Mouse (Mus musculus) MEL (cell line): ENCODE data around the gene Csnk1e. TPM values are rescaled to one million over a fixed set of nuclear protein-coding genes. Genes with fewer than 3 reads are reported as not detected.
A peak's percentile ranks its signal among the peaks of the same experiment; 100 is the strongest.

Source experiments
- DNase-seq: peaks from one replicate; pipeline ENCODE4 v3.0.0; 2011; ENCODE audit warnings: low read depth, low spot score
- H3K27ac ChIP-seq: 2 replicates; pipeline ENCODE4 v1.5.1; 2012; ENCODE audit warnings: low read depth, mild to moderate bottlenecking, control low read depth, low read length, moderate library complexity; ENCODE audit not compliant: control insufficient read depth
- H3K27me3 ChIP-seq, 2 experiments: fragments of 150-350 bp in 1 of 2; sonication (generic) in 1 of 2; 2 replicates each; pipeline ENCODE4 v1.6.1; 2012; ENCODE audit warnings: low read length in 2 of 2, mild to moderate bottlenecking in 2 of 2, improper control_type of control experiment in 1 of 2, moderate library complexity in 1 of 2; ENCODE audit not compliant: insufficient read depth in 2 of 2, control insufficient read depth in 1 of 2
- H3K36me3 ChIP-seq, 2 experiments: 2 replicates each; pipeline ENCODE4 v1.6.1; 2012 to 2014; ENCODE audit warnings: low read length in 2 of 2, improper control_type of control experiment in 1 of 2, inconsistent platforms in 1 of 2, mild to moderate bottlenecking in 1 of 2; ENCODE audit not compliant: insufficient read depth in 2 of 2, control insufficient read depth in 1 of 2
- H3K4me1 ChIP-seq, 2 experiments: fragments of 150-350 bp in 1 of 2; sonication (generic) in 1 of 2; 2 replicates each; pipeline ENCODE4 v1.6.1; 2012; ENCODE audit warnings: low read length in 2 of 2, improper control_type of control experiment in 1 of 2, mild to moderate bottlenecking in 1 of 2; ENCODE audit not compliant: insufficient read depth in 2 of 2, control insufficient read depth in 1 of 2
- H3K4me3 ChIP-seq, 2 experiments: fragments of 150-350 bp in 1 of 2; sonication (generic) in 1 of 2; 2 replicates each; pipeline ENCODE4 v1.5.1; 2012; ENCODE audit warnings: low read depth in 2 of 2, low read length in 2 of 2, mild to moderate bottlenecking in 2 of 2, moderate library complexity in 2 of 2, control low read depth in 1 of 2, improper control_type of control experiment in 1 of 2; ENCODE audit not compliant: control insufficient read depth in 1 of 2, insufficient read depth in 1 of 2
- H3K79me2 ChIP-seq: 2 replicates; pipeline ENCODE4 v1.6.1; 2012; ENCODE audit warnings: mild to moderate bottlenecking, low read length, moderate library complexity; ENCODE audit not compliant: control insufficient read depth, poor library complexity, insufficient read depth
- H3K9ac ChIP-seq: 2 replicates; pipeline ENCODE4 v1.6.1; 2012; ENCODE audit warnings: low read depth, mild to moderate bottlenecking, control low read depth, low read length, moderate library complexity; ENCODE audit not compliant: control insufficient read depth, poor library complexity, severe bottlenecking
- H3K9me3 ChIP-seq: fragments of 150-350 bp; sonication (generic); replicated peaks from 2 replicates; pipeline ENCODE4 v1.6.1; 2012; ENCODE audit warnings: mild to moderate bottlenecking, low read length, improper control_type of control experiment, moderate library complexity; ENCODE audit not compliant: insufficient read depth
- BHLHE40 ChIP-seq: IDR thresholded peaks from 2 replicates; pipeline ENCODE4 v1.6.1; 2012; ENCODE audit warnings: low read depth, mild to moderate bottlenecking, inconsistent platforms, low read length, improper control_type of control experiment, borderline replicate concordance
- CHD1 ChIP-seq: IDR thresholded peaks from 2 replicates; pipeline ENCODE4 v1.6.1; 2012; ENCODE audit warnings: low read depth, mild to moderate bottlenecking, inconsistent platforms, low read length, improper control_type of control experiment
- CHD2 ChIP-seq: IDR thresholded peaks from 2 replicates; pipeline ENCODE4 v1.6.1; 2011; ENCODE audit warnings: low read length, improper control_type of control experiment
- EP300 ChIP-seq, 2 experiments: IDR thresholded peaks; 2 replicates each; pipeline ENCODE4 v1.6.1; 2011; ENCODE audit warnings: improper control_type of control experiment in 2 of 2, low read length in 2 of 2, low read depth in 1 of 2, mild to moderate bottlenecking in 1 of 2
- ETS1 ChIP-seq: IDR thresholded peaks from 2 replicates; pipeline ENCODE4 v1.6.1; 2012; ENCODE audit warnings: low read depth, mild to moderate bottlenecking, inconsistent platforms, low read length, improper control_type of control experiment, moderate library complexity
- GABPA ChIP-seq: IDR thresholded peaks from 2 replicates; pipeline ENCODE4 v1.6.1; 2012; ENCODE audit warnings: low read depth, mild to moderate bottlenecking, inconsistent platforms, low read length, improper control_type of control experiment, moderate library complexity
- GATA1 ChIP-seq: IDR thresholded peaks from 2 replicates; pipeline ENCODE4 v1.6.1; 2011; ENCODE audit warnings: low read depth, low read length, improper control_type of control experiment
- HCFC1 ChIP-seq: IDR thresholded peaks from 2 replicates; pipeline ENCODE4 v1.6.1; 2012; ENCODE audit warnings: low read depth, mild to moderate bottlenecking, inconsistent platforms, low read length, improper control_type of control experiment, moderate library complexity
- JUND ChIP-seq: IDR thresholded peaks from 2 replicates; pipeline ENCODE4 v1.6.1; 2011; ENCODE audit warnings: low read depth, mild to moderate bottlenecking, improper control_type of control experiment, low read length
- KAT2A ChIP-seq: conservative IDR thresholded peaks from 2 replicates; pipeline ENCODE4 v1.6.1; 2012; ENCODE audit warnings: low read depth, low read length, improper control_type of control experiment, inconsistent platforms
- MAFK ChIP-seq: IDR thresholded peaks from 2 replicates; pipeline ENCODE4 v1.6.1; 2011; ENCODE audit warnings: low read depth, mild to moderate bottlenecking, low read length, improper control_type of control experiment, borderline replicate concordance
- MAX ChIP-seq: IDR thresholded peaks from 2 replicates; pipeline ENCODE4 v1.6.1; 2011; ENCODE audit warnings: low read length, improper control_type of control experiment
- MEF2A ChIP-seq: IDR thresholded peaks from 2 replicates; pipeline ENCODE4 v1.6.1; 2014; ENCODE audit warnings: low read depth, mild to moderate bottlenecking, inconsistent platforms, low read length, improper control_type of control experiment; ENCODE audit not compliant: poor library complexity, insufficient replicate concordance, severe bottlenecking; ENCODE audit errors: extremely low read depth
- MXI1 ChIP-seq: IDR thresholded peaks from 2 replicates; pipeline ENCODE4 v1.6.1; 2011; ENCODE audit warnings: mild to moderate bottlenecking, low read depth, low read length, improper control_type of control experiment
- MYC ChIP-seq: IDR thresholded peaks from 2 replicates; pipeline ENCODE4 v1.6.1; 2011; ENCODE audit warnings: low read depth, mild to moderate bottlenecking, low read length, improper control_type of control experiment, moderate library complexity
- NELFE ChIP-seq: IDR thresholded peaks from 2 replicates; pipeline ENCODE4 v1.6.1; 2011; ENCODE audit warnings: low read depth, low read length, improper control_type of control experiment
- NRF1 ChIP-seq: IDR thresholded peaks from 2 replicates; pipeline ENCODE4 v1.6.1; 2014; ENCODE audit warnings: low read depth, mild to moderate bottlenecking, inconsistent platforms, low read length, improper control_type of control experiment, moderate library complexity; ENCODE audit not compliant: poor library complexity, insufficient read depth, severe bottlenecking
- POLR2A ChIP-seq, 2 experiments: IDR thresholded peaks; 2 replicates each; pipeline ENCODE4 v1.6.1; 2011 to 2012; ENCODE audit warnings: low read length in 2 of 2, mild to moderate bottlenecking in 2 of 2, control low read depth in 1 of 2, improper control_type of control experiment in 1 of 2, low read depth in 1 of 2, moderate library complexity in 1 of 2; ENCODE audit not compliant: control insufficient read depth in 1 of 2, insufficient read depth in 1 of 2, poor library complexity in 1 of 2
- POLR2AphosphoS5 ChIP-seq: IDR thresholded peaks from 2 replicates; pipeline ENCODE4 v1.6.1; 2012; ENCODE audit warnings: low read depth, borderline replicate concordance, mild to moderate bottlenecking, inconsistent platforms, low read length, moderate library complexity, mixed read lengths
- RAD21 ChIP-seq: IDR thresholded peaks from 2 replicates; pipeline ENCODE4 v1.6.1; 2011; ENCODE audit warnings: mild to moderate bottlenecking, low read depth, low read length, improper control_type of control experiment
- RCOR1 ChIP-seq: IDR thresholded peaks from 2 replicates; pipeline ENCODE4 v1.6.1; 2012; ENCODE audit warnings: low read depth, mild to moderate bottlenecking, inconsistent platforms, low read length, improper control_type of control experiment
- SMC3 ChIP-seq: IDR thresholded peaks from 2 replicates; pipeline ENCODE4 v1.6.1; 2011; ENCODE audit warnings: low read depth, low read length, improper control_type of control experiment
- TAL1 ChIP-seq: IDR thresholded peaks from 2 replicates; pipeline ENCODE4 v1.6.1; 2012; ENCODE audit warnings: mild to moderate bottlenecking, inconsistent platforms, low read length, moderate library complexity, mixed read lengths
- TBP ChIP-seq: IDR thresholded peaks from 2 replicates; pipeline ENCODE4 v1.8.0; 2011; ENCODE audit warnings: low read depth, low read length, improper control_type of control experiment
- TCF12 ChIP-seq: IDR thresholded peaks from 2 replicates; pipeline ENCODE4 v1.6.1; 2014; ENCODE audit warnings: low read depth, mild to moderate bottlenecking, inconsistent platforms, low read length, improper control_type of control experiment, moderate library complexity
- UBTF ChIP-seq: IDR thresholded peaks from 2 replicates; pipeline ENCODE4 v1.6.1; 2012; ENCODE audit warnings: low read depth, mild to moderate bottlenecking, inconsistent platforms, low read length, improper control_type of control experiment, moderate library complexity, borderline replicate concordance; ENCODE audit not compliant: insufficient read depth
- ZMIZ1 ChIP-seq: IDR thresholded peaks from 2 replicates; pipeline ENCODE4 v1.6.1; 2012; ENCODE audit warnings: low read depth, mild to moderate bottlenecking, inconsistent platforms, low read length, improper control_type of control experiment, moderate library complexity
- polyA plus RNA-seq, 2 experiments: library from polyadenylated mRNA; stranded (reverse) in 1 of 2; unstranded in 1 of 2; fragments of >175 nt in 1 of 2; fragments of >200 nt in 1 of 2; gene quantifications; 2 replicates each; pipeline versions ENCODE4 v1.2.1 to v1.2.4; 2012; ENCODE audit warnings: low replicate concordance in 2 of 2, low read depth in 1 of 2; ENCODE audit not compliant: insufficient read length in 2 of 2, insufficient read depth in 1 of 2, missing spikeins in 1 of 2
- total RNA-seq: library from RNA; depleted of rRNA; stranded (reverse); fragments of 300-350 nt; gene quantifications from 2 replicates; pipeline ENCODE4 v1.2.3, GENCODE M21; 2012

The Csnk1e gene
- total and polyA plus RNA-seq, 3 experiments: 28.5 to 58.1 TPM; not detected in 1

DNA sequence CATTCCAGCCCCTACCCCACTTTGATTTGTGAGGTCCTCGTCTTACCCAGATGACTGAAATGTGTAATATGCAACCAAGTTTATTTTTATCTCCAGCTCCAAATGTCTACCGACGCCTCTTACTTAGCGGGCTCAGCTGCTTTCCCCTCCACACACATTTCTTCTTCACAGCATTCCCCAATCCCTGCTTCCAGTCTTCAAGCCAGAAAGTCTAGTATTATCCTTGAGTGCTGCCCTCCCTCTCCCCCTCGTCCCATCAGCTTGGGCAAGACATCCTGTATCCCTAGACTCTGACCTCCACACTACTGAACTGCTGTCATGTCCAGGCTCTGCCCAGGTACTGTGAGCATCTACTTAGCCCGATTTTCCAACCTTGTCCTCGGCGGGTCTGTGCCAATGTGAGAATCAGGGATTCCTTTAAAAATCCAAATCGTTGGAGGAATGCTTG, 51.6 kb downstream of the Csnk1e start:
- no peak overlapping the region; the same call in 1 of the 2 replicates for H3K27ac ChIP-seq
- DNase-seq: no peak
- TF ChIP-seq MYC (0 out of 2 replicates have a peak, but pooled peaks have one; percentile 7), SMC3 (no peak), ETS1 (no peak)
- TF ChIP-seq, all 39 proteins: peak for 1
- Histone ChIP-seq H3K27me3 (no peaks in the 10 kb centered on the region), H3K79me2 (peaks cover 9% of the 10 kb centered on the region), H3K9me3 (no peaks in the 10 kb centered on the region), H3K4me3 (peak overlapping the region; percentile 88 to 91), H3K4me1 (peaks cover 0 to 32% of the 10 kb centered on the region in 2 experiments), H3K9ac (peak overlapping the region; percentile 66), H3K36me3 (peaks cover 0 to 7% of the 10 kb centered on the region in 2 experiments; a peak in 1 of 4 replicates)

GRCm38 (mm10) chr15:79402836-79403762, 52.3 kb downstream of the Csnk1e start, which contains the start of gene Tmem184b:
TSS of gene Tmem184b (minus strand) at chr15:79403569.
- DNase-seq: peak; percentile 86
- H3K27me3 ChIP-seq: no peaks in the 10 kb centered on the region
- TF ChIP-seq MEF2A (no peak), ZMIZ1 (peak; percentile 52; the same call in 1 of the 2 replicates), KAT2A (no peak), GATA1 (no peak), MAX (peak; percentile 52; the same call in 1 of the 2 replicates), RCOR1 (no peak), HCFC1 (peak; percentile 46), TAL1 (no peak), CHD1 (no peak), TBP (no peak), GABPA (no peak), JUND (no peak), ETS1 (no peak), MYC (0 out of 2 replicates have a peak, but pooled peaks have one; percentile 4), RAD21 (no peak), POLR2AphosphoS5 (no peak), NRF1 (peak; percentile 80), BHLHE40 (no peak), MAFK (no peak), CHD2 (no peak), SMC3 (no peak), EP300 (IDR thresholded peaks at IDR 0.05; ENCODE audit: low read depth in 1 of 2, low read length in 2 of 2) (no peak), NELFE (peak; percentile 68), POLR2A (IDR thresholded peaks at IDR 0.05; ENCODE audit: control insufficient read depth in 1 of 2, insufficient read depth in 1 of 2, low read depth in 1 of 2, low read length in 2 of 2, poor library complexity in 1 of 2) (peak; percentile 67 to 82), TCF12 (0 out of 2 replicates have a peak, but pooled peaks have one; percentile 23), MXI1 (peak; percentile 70), UBTF (no peak)
- TF ChIP-seq, all 39 proteins: peak for 9
- Histone ChIP-seq H3K79me2 (peaks cover 9% of the 10 kb centered on the region), H3K9ac (peak within 1 kb of the TSS; percentile 83), H3K36me3 (peaks cover 0 to 5% of the 10 kb centered on the region in 2 experiments; a peak in 1 of 4 replicates), H3K27ac (no peak within 1 kb of the TSS; the same call in 1 of the 2 replicates), H3K4me1 (peaks cover 0 to 27% of the 10 kb centered on the region in 2 experiments), H3K4me3 (peak within 1 kb of the TSS; percentile 88 to 91), H3K9me3 (no peaks in the 10 kb centered on the region)
